Mouse (Mus musculus) stomach, adult 2 months (tissue): ENCODE measurements around the gene Edc3. TPM values are rescaled to one million over a fixed set of nuclear protein-coding genes. Genes with fewer than 3 reads are reported as not detected.

ENCODE experiments used
- polyA plus RNA-seq: library from polyadenylated mRNA; depleted of rRNA; stranded (reverse); fragments of >200 nt; gene quantifications from 2 replicates; pipeline ENCODE4 v1.2.3, GENCODE M21; 2012; rRNA removed

Gene Edc3
- 2.8 and 3.7 TPM in 2 replicates for polyA plus RNA-seq

GRCm38 (mm10) chr9:57708068-57708719, at the start of gene Edc3:
TSS of gene Edc3 (plus strand) at chr9:57708540.

GRCm38 (mm10) chr9:57683520-57683919, 24.8 kb upstream of the Edc3 start, which contains the start of gene Cyp1a2:
TSS of gene Cyp1a2 (minus strand) at chr9:57683703.

GRCm38 (mm10) chr9:57687751-57688150, 20.6 kb upstream of the Edc3 start, which contains the start of gene Cyp1a1:
TSS of gene Cyp1a1 (plus strand) at chr9:57687928.

GRCm38 (mm10) chr9:57765364-57766351, 57.3 kb downstream of the Edc3 start, which contains the start of gene Clk3:
TSS of gene Clk3 (minus strand) at chr9:57765860.

Other genes with a start within 250 kb of the Edc3 start
- 88.3 and 88.9 TPM in 2 replicates for gene Scamp5, start 240.5 kb upstream of the Edc3 start, polyA plus RNA-seq
- gene Rpp25, start 204.5 kb upstream of the Edc3 start, polyA plus RNA-seq, result 22.3 and 50.0 TPM in 2 replicates
- gene Cox5a, start 187.3 kb upstream of the Edc3 start, polyA plus RNA-seq, result 691 and 1,877 TPM in 2 replicates
- 9.5 and 15.0 TPM in 2 replicates for gene Fam219b, start 171.0 kb upstream of the Edc3 start, polyA plus RNA-seq
- 25.2 and 25.4 TPM in 2 replicates for gene Mpi, start 155.8 kb upstream of the Edc3 start, polyA plus RNA-seq
- gene Scamp2, start 147.6 kb upstream of the Edc3 start, polyA plus RNA-seq, result 81.0 and 84.8 TPM in 2 replicates
- gene Ulk3, start 119.1 kb upstream of the Edc3 start, polyA plus RNA-seq, result 9.4 and 12.5 TPM in 2 replicates
- gene Cplx3, start 102.3 kb upstream of the Edc3 start, polyA plus RNA-seq, result not detected in 2 replicates
- 0.11 TPM in 1 of 2 replicates, not detected in the other for gene Lman1l, start 87.8 kb upstream of the Edc3 start, polyA plus RNA-seq
- gene Csk, start 54.9 kb upstream of the Edc3 start, polyA plus RNA-seq, result 31.6 and 41.5 TPM in 2 replicates
- 0.21 TPM in 1 of 2 replicates, not detected in the other for gene Cyp1a2, start 24.8 kb upstream of the Edc3 start, polyA plus RNA-seq
- gene Cyp1a1, start 20.6 kb upstream of the Edc3 start, polyA plus RNA-seq, result 0.16 and 0.34 TPM in 2 replicates
- gene Clk3, start 57.3 kb downstream of the Edc3 start, polyA plus RNA-seq, result 30.1 and 43.6 TPM in 2 replicates
- gene Arid3b, start 128.3 kb downstream of the Edc3 start, polyA plus RNA-seq, result 3.5 TPM in 2 replicates
- gene Ubl7, start 202.4 kb downstream of the Edc3 start, polyA plus RNA-seq, result 92.2 and 105 TPM in 2 replicates
- gene Sema7a, start 231.6 kb downstream of the Edc3 start, polyA plus RNA-seq, result 31.2 and 33.4 TPM in 2 replicates